Mouse (Mus musculus): ENCODE measurements around the gene Micall1. TPM values are rescaled to one million over a fixed set of nuclear protein-coding genes. Genes with fewer than 3 reads are reported as not detected.

Gene Micall1
- 10.4 and 11.2 TPM in 2 replicates for polyA plus RNA-seq (2015; fragmentation: Nextera tagmentation; extraction: Ambion mirVana)

DNA sequence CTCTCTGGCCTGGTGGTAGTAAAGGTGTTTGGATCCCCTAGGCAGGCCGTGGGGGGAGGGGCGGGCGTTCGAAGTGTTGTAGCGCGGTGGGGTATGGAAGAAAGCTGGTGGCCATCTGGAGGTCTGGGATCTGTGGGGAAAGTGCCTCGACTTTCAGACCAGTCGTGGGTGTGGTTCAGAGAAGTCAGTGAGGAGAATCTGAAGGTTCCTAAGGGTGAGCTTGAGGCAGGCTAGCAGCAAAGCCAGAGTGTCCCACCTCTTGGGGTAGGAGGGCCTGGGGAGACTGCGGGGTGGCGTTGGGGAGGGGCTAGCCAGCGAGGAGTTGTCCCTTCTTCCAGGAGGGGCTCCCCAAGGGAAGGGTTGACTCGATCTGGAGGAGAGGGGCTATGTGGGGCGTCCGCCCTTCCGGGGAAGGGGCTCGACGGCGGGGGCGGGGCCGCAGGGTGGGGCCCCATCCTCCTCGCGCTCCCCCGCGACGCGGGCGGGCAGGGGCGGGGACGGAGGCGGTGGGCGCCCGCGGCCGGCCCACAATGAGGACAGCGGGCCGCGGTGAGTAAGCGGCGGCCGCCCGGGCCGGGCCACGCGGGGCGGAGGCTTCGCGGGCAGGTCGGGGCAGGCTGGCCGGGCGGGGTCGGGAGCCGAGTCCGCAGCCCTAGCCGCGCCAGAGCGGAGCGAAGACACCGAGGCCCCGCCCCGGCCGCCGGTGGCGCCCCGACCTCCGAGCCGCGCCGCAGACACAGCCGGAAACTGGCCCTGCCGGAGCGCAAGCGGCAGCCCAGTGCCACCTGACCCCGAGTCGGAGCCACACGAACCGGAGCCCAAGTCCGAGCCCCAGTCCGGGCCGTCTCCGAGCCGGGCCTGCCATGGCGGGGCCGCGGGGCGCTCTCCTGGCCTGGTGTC is at the start of gene Micall1:
TSS of gene Micall1 (plus strand) at position 478 of the 900 bp plus-strand sequence.
- Histone ChIP-seq H3K36me3 (ENCODE audit: control insufficient read depth, insufficient read depth, low read length) (no peaks in the 10 kb centered on the region), H3K27ac (ENCODE audit: low read length) (peak within 1 kb of the TSS; percentile 96), H3K4me3 (replicated peaks; ENCODE audit: low read length) (peak within 1 kb of the TSS; percentile 91), H3K9ac (ENCODE audit: low read length) (peak within 1 kb of the TSS; percentile 95), H3K4me2 (ENCODE audit: low read depth, low read length) (peak within 1 kb of the TSS; percentile 78), H3K9me3 (replicated peaks; ENCODE audit: control insufficient read depth, low read length) (no peaks in the 10 kb centered on the region), H3K27me3 (ENCODE audit: control insufficient read depth, insufficient read depth, low read length) (no peaks in the 10 kb centered on the region), H3K4me1 (ENCODE audit: control insufficient read depth, insufficient read depth, low read length) (peaks cover 21% of the 10 kb centered on the region)
- peak; percentile 80 for ATAC-seq (ENCODE audit: insufficient read depth, low FRiP score)
- WGBS = under 1% methylated on average over 66 of the region's 85 CpGs

GRCm38 (mm10) chr15:79060887-79061565 is 47.7 kb upstream of the Micall1 start:
- H3K9me3 ChIP-seq (replicated peaks; ENCODE audit: control insufficient read depth, low read length) = no peaks in the 10 kb centered on the region
- peak overlapping the region; percentile 81; the same call in 1 of the 2 replicates for H3K4me2 ChIP-seq (ENCODE audit: low read depth, low read length)
- H3K36me3 ChIP-seq (ENCODE audit: control insufficient read depth, insufficient read depth, low read length) = peaks cover 14% of the 10 kb centered on the region; the same call in 1 of the 2 replicates
- H3K9ac ChIP-seq (ENCODE audit: low read length) = 0 out of 2 replicates have a peak overlapping the region, but pooled peaks have one; percentile 38
- no peak for ATAC-seq (ENCODE audit: insufficient read depth, low FRiP score)
- 78% methylated on average over 14 of the region's 14 CpGs for WGBS
- no peak overlapping the region for H3K4me3 ChIP-seq (replicated peaks; ENCODE audit: low read length)
- H3K27ac ChIP-seq (ENCODE audit: low read length) = no peak overlapping the region
- no peaks in the 10 kb centered on the region for H3K27me3 ChIP-seq (ENCODE audit: control insufficient read depth, insufficient read depth, low read length)
- peaks cover 29% of the 10 kb centered on the region for H3K4me1 ChIP-seq (ENCODE audit: control insufficient read depth, insufficient read depth, low read length)

GRCm38 (mm10) chr15:79062376-79063159 is 46.1 kb upstream of the Micall1 start, which contains the start of gene Ankrd54:
TSS of gene Ankrd54 (minus strand) at chr15:79062893.
- H3K27ac ChIP-seq (ENCODE audit: low read length) = peak within 1 kb of the TSS; percentile 84
- peak; percentile 99 for ATAC-seq (ENCODE audit: insufficient read depth, low FRiP score)
- H3K27me3 ChIP-seq (ENCODE audit: control insufficient read depth, insufficient read depth, low read length) = no peaks in the 10 kb centered on the region
- H3K4me1 ChIP-seq (ENCODE audit: control insufficient read depth, insufficient read depth, low read length) = peaks cover 29% of the 10 kb centered on the region
- H3K4me2 ChIP-seq (ENCODE audit: low read depth, low read length) = peak within 1 kb of the TSS; percentile 81
- under 1% methylated on average over 80 of the region's 80 CpGs for WGBS
- H3K9me3 ChIP-seq (replicated peaks; ENCODE audit: control insufficient read depth, low read length) = no peaks in the 10 kb centered on the region
- peak within 1 kb of the TSS; percentile 94 for H3K9ac ChIP-seq (ENCODE audit: low read length)
- H3K36me3 ChIP-seq (ENCODE audit: control insufficient read depth, insufficient read depth, low read length) = peaks cover 13% of the 10 kb centered on the region; the same call in 1 of the 2 replicates
- H3K4me3 ChIP-seq (replicated peaks; ENCODE audit: low read length) = peak within 1 kb of the TSS; percentile 98

GRCm38 (mm10) chr15:79063160-79063740 is 45.4 kb upstream of the Micall1 start:
- Histone ChIP-seq H3K4me3 (replicated peaks; ENCODE audit: low read length) (peak overlapping the region; percentile 39), H3K27me3 (ENCODE audit: control insufficient read depth, insufficient read depth, low read length) (no peaks in the 10 kb centered on the region), H3K27ac (ENCODE audit: low read length) (peak overlapping the region; percentile 73), H3K4me2 (ENCODE audit: low read depth, low read length) (peak overlapping the region; percentile 69), H3K36me3 (ENCODE audit: control insufficient read depth, insufficient read depth, low read length) (peaks cover 8% of the 10 kb centered on the region; the same call in 1 of the 2 replicates), H3K9ac (ENCODE audit: low read length) (peak overlapping the region; percentile 67), H3K4me1 (ENCODE audit: control insufficient read depth, insufficient read depth, low read length) (peaks cover 29% of the 10 kb centered on the region), H3K9me3 (replicated peaks; ENCODE audit: control insufficient read depth, low read length) (no peaks in the 10 kb centered on the region)
- 8% methylated on average over 14 of the region's 14 CpGs for WGBS
- ATAC-seq (ENCODE audit: insufficient read depth, low FRiP score) = no peak

DNA sequence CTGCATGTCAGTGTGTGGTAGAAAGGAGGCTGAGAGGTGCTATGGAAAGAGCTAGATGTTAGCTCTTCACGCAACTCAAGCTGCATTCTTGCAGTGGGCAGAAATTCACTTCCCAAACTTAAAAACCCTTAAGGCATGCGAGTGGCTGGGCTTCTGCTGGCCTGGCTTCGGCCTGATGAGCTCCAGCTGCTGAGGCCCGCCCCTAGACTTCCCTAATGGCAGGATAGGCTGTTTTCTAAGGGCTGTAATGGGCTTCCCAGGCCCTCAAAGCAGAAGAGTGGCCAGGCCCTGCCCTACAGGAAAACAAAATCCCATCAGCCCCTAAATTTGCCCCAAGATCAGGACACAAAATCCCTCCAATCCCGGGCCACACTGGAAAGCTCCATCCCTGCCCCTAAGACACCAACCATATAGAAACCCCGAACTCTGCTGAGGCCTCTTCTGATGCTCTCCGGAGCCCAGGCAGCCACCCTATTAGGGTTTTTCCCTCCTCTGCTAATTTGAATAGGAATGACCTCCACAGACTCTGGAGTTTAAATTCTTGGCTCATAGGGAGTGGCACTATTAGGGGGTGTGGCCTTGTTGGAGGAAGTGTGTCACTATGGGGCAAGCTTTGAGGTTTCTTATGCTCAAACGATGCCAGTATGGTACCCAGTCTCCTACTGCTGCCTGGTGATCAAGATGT is 43.5 kb upstream of the Micall1 start:
- H3K4me1 ChIP-seq (ENCODE audit: control insufficient read depth, insufficient read depth, low read length) = peaks cover 29% of the 10 kb centered on the region
- 35% methylated on average over 8 of the region's 8 CpGs for WGBS
- H3K9me3 ChIP-seq (replicated peaks; ENCODE audit: control insufficient read depth, low read length) = no peaks in the 10 kb centered on the region
- H3K27me3 ChIP-seq (ENCODE audit: control insufficient read depth, insufficient read depth, low read length) = no peaks in the 10 kb centered on the region
- H3K9ac ChIP-seq (ENCODE audit: low read length) = no peak overlapping the region
- peak overlapping the region; percentile 85 for H3K27ac ChIP-seq (ENCODE audit: low read length)
- H3K4me2 ChIP-seq (ENCODE audit: low read depth, low read length) = no peak overlapping the region
- no peak for ATAC-seq (ENCODE audit: insufficient read depth, low FRiP score)
- no peaks in the 10 kb centered on the region for H3K36me3 ChIP-seq (ENCODE audit: control insufficient read depth, insufficient read depth, low read length)
- H3K4me3 ChIP-seq (replicated peaks; ENCODE audit: low read length) = no peak overlapping the region

DNA sequence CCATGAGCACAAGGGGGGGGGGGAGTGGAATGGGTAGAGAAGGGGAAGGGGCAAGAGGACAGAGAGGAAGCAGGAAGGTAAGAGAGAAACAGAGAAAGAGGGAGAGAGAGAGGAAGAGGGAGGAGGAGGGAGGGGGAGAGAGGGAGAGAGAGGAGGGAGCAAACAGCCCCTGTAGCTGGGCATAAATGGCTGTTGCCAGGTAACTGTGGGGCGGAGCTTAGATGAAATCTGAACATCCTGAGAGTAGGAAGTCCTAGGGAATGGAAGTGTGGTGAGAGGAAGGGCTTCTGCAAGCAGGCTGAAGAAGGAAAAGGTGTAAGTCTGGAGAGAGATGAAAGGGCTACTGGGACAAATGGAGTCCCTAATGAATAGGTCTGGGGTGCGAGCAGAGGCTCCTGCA is 42.4 kb upstream of the Micall1 start:
- H3K27ac ChIP-seq (ENCODE audit: low read length) = no peak overlapping the region
- no peak overlapping the region for H3K4me2 ChIP-seq (ENCODE audit: low read depth, low read length)
- peaks cover 25% of the 10 kb centered on the region for H3K4me1 ChIP-seq (ENCODE audit: control insufficient read depth, insufficient read depth, low read length)
- ATAC-seq (ENCODE audit: insufficient read depth, low FRiP score) = no peak
- H3K27me3 ChIP-seq (ENCODE audit: control insufficient read depth, insufficient read depth, low read length) = no peaks in the 10 kb centered on the region
- H3K9me3 ChIP-seq (replicated peaks; ENCODE audit: control insufficient read depth, low read length) = no peaks in the 10 kb centered on the region
- no peak overlapping the region for H3K4me3 ChIP-seq (replicated peaks; ENCODE audit: low read length)
- 29% methylated on average over 2 of the region's 2 CpGs for WGBS
- no peak overlapping the region for H3K9ac ChIP-seq (ENCODE audit: low read length)
- H3K36me3 ChIP-seq (ENCODE audit: control insufficient read depth, insufficient read depth, low read length) = no peaks in the 10 kb centered on the region

DNA sequence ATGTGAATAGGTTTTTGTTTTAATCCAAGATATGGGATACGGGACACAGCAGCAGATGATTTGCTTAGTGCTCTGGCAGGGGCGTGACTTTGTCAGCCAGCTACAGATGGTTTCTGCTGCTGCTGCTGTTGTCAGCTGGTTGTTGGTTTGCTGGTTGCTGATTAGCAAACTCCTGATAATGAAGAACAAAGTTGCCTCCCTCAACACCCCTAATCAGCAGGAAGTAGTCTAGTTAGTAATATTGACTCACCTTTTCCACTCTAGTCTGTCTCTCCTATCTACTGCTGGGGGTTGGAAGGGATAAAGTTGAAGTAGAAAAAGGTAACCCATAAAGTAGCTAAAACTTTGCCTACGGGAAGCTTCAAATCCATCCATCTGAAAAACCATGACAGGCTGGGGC is 41.1 kb upstream of the Micall1 start:
- H3K36me3 ChIP-seq (ENCODE audit: control insufficient read depth, insufficient read depth, low read length) = no peaks in the 10 kb centered on the region
- H3K4me1 ChIP-seq (ENCODE audit: control insufficient read depth, insufficient read depth, low read length) = peaks cover 16% of the 10 kb centered on the region
- 51% methylated on average over 3 of the region's 3 CpGs for WGBS
- no peak overlapping the region for H3K4me3 ChIP-seq (replicated peaks; ENCODE audit: low read length)
- no peaks in the 10 kb centered on the region for H3K9me3 ChIP-seq (replicated peaks; ENCODE audit: control insufficient read depth, low read length)
- no peaks in the 10 kb centered on the region for H3K27me3 ChIP-seq (ENCODE audit: control insufficient read depth, insufficient read depth, low read length)
- H3K9ac ChIP-seq (ENCODE audit: low read length) = no peak overlapping the region
- peak overlapping the region; percentile 56 for H3K27ac ChIP-seq (ENCODE audit: low read length)
- no peak overlapping the region for H3K4me2 ChIP-seq (ENCODE audit: low read depth, low read length)
- no peak for ATAC-seq (ENCODE audit: insufficient read depth, low FRiP score)

- no peak overlapping the region for H3K4me3 ChIP-seq (replicated peaks; ENCODE audit: low read length)
- no peaks in the 10 kb centered on the region for H3K27me3 ChIP-seq (ENCODE audit: control insufficient read depth, insufficient read depth, low read length)
- H3K4me1 ChIP-seq (ENCODE audit: control insufficient read depth, insufficient read depth, low read length) = peaks cover 14% of the 10 kb centered on the region
- peak; percentile 48; the same call in 1 of the 2 replicates for ATAC-seq (ENCODE audit: insufficient read depth, low FRiP score)
- H3K36me3 ChIP-seq (ENCODE audit: control insufficient read depth, insufficient read depth, low read length) = no peaks in the 10 kb centered on the region
- H3K4me2 ChIP-seq (ENCODE audit: low read depth, low read length) = no peak overlapping the region
- H3K27ac ChIP-seq (ENCODE audit: low read length) = peak overlapping the region; percentile 25
- 69% methylated on average over 3 of the region's 3 CpGs for WGBS
- H3K9me3 ChIP-seq (replicated peaks; ENCODE audit: control insufficient read depth, low read length) = no peaks in the 10 kb centered on the region
- H3K9ac ChIP-seq (ENCODE audit: low read length) = no peak overlapping the region
Measured at GRCm38 (mm10) chr15:79068416-79068815, 40.3 kb upstream of the Micall1 start.

All from stomach, embryonic 16.5 days (tissue).